Comparison of ENCODE assay signal across 17 mouse cellular contexts in genomic region chr2:6523924-6524300, GRCm38 (mm10).
A peak's percentile ranks its signal among the peaks of the same experiment; 100 is the strongest.
DNase-seq lines count a peak whose midpoint lies in the region; ATAC-seq and TF ChIP-seq lines count a peak whose summit lies in the region.
"Had no signal": no experiment of that assay in that cellular context is flagged by ENCODE, and none has a peak within 500 bp of the region (broad histone marks: within the 10 kb centered on the region; RNA-seq: fewer than 3 reads in every experiment).

No protein-coding gene starts in this region.

- WGBS in forebrain, embryonic 14.5 days = 98% methylated on average over 10 of the region's 10 CpGs
- WGBS in forebrain, embryonic 11.5 days = 96% methylated on average over 10 of the region's 10 CpGs
- 95% methylated on average over 10 of the region's 10 CpGs for WGBS in midbrain, postnatal 0 days
- 93% methylated on average over 10 of the region's 10 CpGs for WGBS in midbrain, embryonic 10.5 days
- WGBS in olfactory bulb, adult 2 months = 40% methylated on average over 10 of the region's 10 CpGs

- H3K9ac ChIP-seq in forebrain, embryonic 14.5 days (ENCODE audit: low read length) = no peak overlapping the region
- H3K9ac ChIP-seq in forebrain, embryonic 11.5 days (ENCODE audit: low read length) = no peak overlapping the region
- 0 out of 2 replicates have a peak overlapping the region, but pooled peaks have one; percentile 14 for H3K9ac ChIP-seq in midbrain, postnatal 0 days (replicated peaks; ENCODE audit: low read length, poor library complexity, severe bottlenecking)
- H3K9ac ChIP-seq: hindbrain, embryonic 13.5 days; neural tube, embryonic 13.5 days had no signal

- H3K36me3 ChIP-seq in forebrain, embryonic 14.5 days (ENCODE audit: control insufficient read depth, insufficient read depth, low read length) = no peaks in the 10 kb centered on the region
- no peaks in the 10 kb centered on the region for H3K36me3 ChIP-seq in forebrain, embryonic 11.5 days (ENCODE audit: control insufficient read depth, insufficient read depth, low read length)
- H3K36me3 ChIP-seq in midbrain, postnatal 0 days (ENCODE audit: insufficient read depth, low read length) = no peaks in the 10 kb centered on the region
- H3K36me3 ChIP-seq in midbrain, embryonic 10.5 days = no peaks in the 10 kb centered on the region
- H3K36me3 ChIP-seq: hindbrain, embryonic 13.5 days; neural tube, embryonic 13.5 days had no signal

- ATAC-seq in forebrain, embryonic 14.5 days = peak; percentile 21; the same call in 1 of the 2 replicates
- no peak for ATAC-seq in forebrain, embryonic 11.5 days (replicated peaks; ENCODE audit: low FRiP score)
- no peak for ATAC-seq in midbrain, postnatal 0 days (ENCODE audit: low FRiP score)
- ATAC-seq: intestine, embryonic 16.5 days had no signal

- no peak for TF ChIP-seq CTCF in layer of hippocampus, adult 2 months (conservative IDR thresholded peaks at IDR 0.05)
- no peak for TF ChIP-seq CTCF in midbrain, postnatal 0 days (IDR thresholded peaks at IDR 0.05)
- TF ChIP-seq CTCF in olfactory bulb, adult 2 months (IDR thresholded peaks at IDR 0.05; ENCODE audit: insufficient read depth, low read depth, low read length) = no peak

- no peak for DNase-seq in forebrain, embryonic 14.5 days (ENCODE audit: low spot score)
- DNase-seq in forebrain, embryonic 11.5 days (ENCODE audit: low spot score) = no peak
- peak in 1 of 2 experiments; percentile 59 for DNase-seq in layer of hippocampus, adult 2 months (ENCODE audit: low spot score in 2 of 2)
- no peak for DNase-seq in layer of hippocampus, postnatal 14 days (ENCODE audit: low spot score in 2 of 2)
- DNase-seq in midbrain, postnatal 0 days (ENCODE audit: low spot score) = no peak
- DNase-seq in midbrain, embryonic 10.5 days (ENCODE audit: low spot score) = no peak
- no peak for DNase-seq in spleen, postnatal 10 days (ENCODE audit: low spot score in 2 of 2)
- DNase-seq: adrenal gland, adult 2 months; cerebellum, adult 11 months; cerebellum, postnatal 25 days; lung, adult 18-20 months had no signal

- no peaks in the 10 kb centered on the region for H3K9me3 ChIP-seq in forebrain, embryonic 14.5 days (replicated peaks; ENCODE audit: control insufficient read depth, low read length)
- H3K9me3 ChIP-seq in forebrain, embryonic 11.5 days (ENCODE audit: control insufficient read depth, low read length) = no peaks in the 10 kb centered on the region
- no peaks in the 10 kb centered on the region for H3K9me3 ChIP-seq in midbrain, postnatal 0 days (ENCODE audit: low read length)
- H3K9me3 ChIP-seq in midbrain, embryonic 10.5 days (replicated peaks) = no peaks in the 10 kb centered on the region
- H3K9me3 ChIP-seq: hindbrain, embryonic 13.5 days; neural tube, embryonic 13.5 days had no signal

- H3K27me3 ChIP-seq in forebrain, embryonic 14.5 days (replicated peaks; ENCODE audit: control insufficient read depth, insufficient read depth, low read length) = no peaks in the 10 kb centered on the region
- H3K27me3 ChIP-seq in forebrain, embryonic 11.5 days (ENCODE audit: control insufficient read depth, insufficient read depth, low read length) = no peaks in the 10 kb centered on the region
- no peaks in the 10 kb centered on the region for H3K27me3 ChIP-seq in midbrain, postnatal 0 days (ENCODE audit: insufficient read depth, low read length)
- H3K27me3 ChIP-seq in midbrain, embryonic 10.5 days (ENCODE audit: low read depth, poor library complexity, severe bottlenecking) = no peaks in the 10 kb centered on the region
- H3K27me3 ChIP-seq: CH12.LX; hindbrain, embryonic 13.5 days; neural tube, embryonic 13.5 days had no signal

- no peak for TF ChIP-seq POLR2A in olfactory bulb, adult 2 months (IDR thresholded peaks at IDR 0.05; ENCODE audit: insufficient read depth, low read depth, low read length)

- H3K27ac ChIP-seq in forebrain, embryonic 14.5 days (ENCODE audit: low read depth, low read length) = no peak overlapping the region
- H3K27ac ChIP-seq in forebrain, embryonic 11.5 days (ENCODE audit: low read depth, low read length) = no peak overlapping the region
- H3K27ac ChIP-seq in layer of hippocampus, adult 2 months = peak overlapping the region; percentile 90
- no peak overlapping the region for H3K27ac ChIP-seq in midbrain, postnatal 0 days (ENCODE audit: low read depth, low read length)
- H3K27ac ChIP-seq in midbrain, embryonic 10.5 days (replicated peaks) = no peak overlapping the region
- H3K27ac ChIP-seq in olfactory bulb, adult 2 months (ENCODE audit: insufficient read depth, low read depth, low read length) = peak overlapping the region; percentile 91
- H3K27ac ChIP-seq: hindbrain, embryonic 13.5 days; neural tube, embryonic 13.5 days had no signal

- no peaks in the 10 kb centered on the region for H3K4me1 ChIP-seq in forebrain, embryonic 14.5 days (ENCODE audit: control insufficient read depth, insufficient read depth, low read length)
- H3K4me1 ChIP-seq in forebrain, embryonic 11.5 days (replicated peaks; ENCODE audit: control insufficient read depth, insufficient read depth, low read length) = no peaks in the 10 kb centered on the region
- H3K4me1 ChIP-seq in midbrain, postnatal 0 days (ENCODE audit: insufficient read depth, low read length) = no peaks in the 10 kb centered on the region
- H3K4me1 ChIP-seq in midbrain, embryonic 10.5 days = no peaks in the 10 kb centered on the region
- peaks cover 39% of the 10 kb centered on the region for H3K4me1 ChIP-seq in olfactory bulb, adult 2 months (ENCODE audit: control insufficient read depth, insufficient read depth, low read length)
- H3K4me1 ChIP-seq: hindbrain, embryonic 13.5 days; neural tube, embryonic 13.5 days had no signal

- no peak overlapping the region for H3K4me2 ChIP-seq in forebrain, embryonic 14.5 days (ENCODE audit: low read length)
- H3K4me2 ChIP-seq in forebrain, embryonic 11.5 days (ENCODE audit: low read depth, low read length, severe bottlenecking) = no peak overlapping the region
- no peak overlapping the region for H3K4me2 ChIP-seq in midbrain, postnatal 0 days (ENCODE audit: low read depth, low read length, poor library complexity, severe bottlenecking)
- H3K4me2 ChIP-seq: hindbrain, embryonic 13.5 days; neural tube, embryonic 13.5 days had no signal

- no peak overlapping the region for H3K4me3 ChIP-seq in forebrain, embryonic 14.5 days (ENCODE audit: low read depth, low read length)
- H3K4me3 ChIP-seq in forebrain, embryonic 11.5 days (ENCODE audit: low read depth, low read length) = no peak overlapping the region
- H3K4me3 ChIP-seq in layer of hippocampus, adult 2 months = peak overlapping the region; percentile 15; the same call in 1 of the 2 replicates
- H3K4me3 ChIP-seq in midbrain, postnatal 0 days (ENCODE audit: low read depth, low read length) = no peak overlapping the region
- H3K4me3 ChIP-seq in midbrain, embryonic 10.5 days = no peak overlapping the region
- peak overlapping the region; percentile 2 for H3K4me3 ChIP-seq in olfactory bulb, adult 2 months (ENCODE audit: insufficient read depth, low read depth, low read length)
- H3K4me3 ChIP-seq: erythroblast, embryonic 14.5 days; hindbrain, embryonic 13.5 days; neural tube, embryonic 13.5 days had no signal

Comparison
In these comparisons a context has a peak if more than half of its experiments do, and no peak if none do; other contexts are left out.
1. H3K27ac ChIP-seq: peak in layer of hippocampus, adult 2 months (single experiment) and olfactory bulb, adult 2 months (single experiment); none in forebrain, embryonic 14.5 days (single experiment), forebrain, embryonic 11.5 days (single experiment), midbrain, postnatal 0 days (single experiment) and midbrain, embryonic 10.5 days (single experiment).
2. H3K4me3 ChIP-seq: peak in layer of hippocampus, adult 2 months (single experiment) and olfactory bulb, adult 2 months (single experiment); none in forebrain, embryonic 14.5 days (single experiment), forebrain, embryonic 11.5 days (single experiment), midbrain, postnatal 0 days (single experiment) and midbrain, embryonic 10.5 days (single experiment).